Mouse (Mus musculus): ENCODE results near the gene Ccdc89.

DNA sequence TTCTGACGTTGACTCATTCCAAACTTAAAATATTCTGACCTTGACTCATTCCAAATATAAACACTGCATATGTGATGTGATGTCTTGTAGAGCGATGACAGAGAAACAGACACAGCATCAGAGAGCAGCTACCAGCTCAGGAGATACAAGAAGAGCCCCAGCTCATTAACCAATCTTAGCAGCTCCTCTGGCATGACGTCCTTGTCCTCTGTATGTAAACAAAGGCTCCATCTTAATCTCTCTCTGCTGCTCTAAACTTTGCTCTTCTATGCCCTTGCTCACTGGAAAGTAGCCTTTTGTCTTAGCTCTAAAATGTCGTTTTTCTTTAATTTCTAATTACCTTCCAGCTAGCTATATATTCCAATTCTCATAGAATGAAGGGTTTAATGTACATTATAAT lies 31.3 kb upstream of the Ccdc89 start:
- TF ChIP-seq CTCF (IDR thresholded peaks at IDR 0.05; ENCODE audit: borderline replicate concordance, extremely low read depth, insufficient read depth, insufficient read length) (no peak), POLR2A (IDR thresholded peaks at IDR 0.05; ENCODE audit: borderline replicate concordance, extremely low read depth, insufficient read depth, insufficient read length, poor library complexity, severe bottlenecking) (no peak)
